Mouse (Mus musculus) kidney, postnatal 0 days (tissue): Measurements from ENCODE around the gene Adgrf5. TPM values are rescaled to one million over a fixed set of nuclear protein-coding genes. Genes with fewer than 3 reads are reported as not detected.

Source experiments
- ATAC-seq: fragments of 200-750 bp; cut with Nextera tagmentation; replicated peaks from 2 replicates; pipeline ENCODE4 v1.8.0; 2017; ENCODE audit warnings: low read depth, moderate number of reproducible peaks, moderate TSS enrichment, moderate library complexity; ENCODE audit not compliant: low FRiP score
- DNase-seq: peaks from one replicate; pipeline ENCODE4 v3.0.0-alpha.2; 2016; ENCODE audit warnings: low spot score
- H3K27ac ChIP-seq: fragments of 300-500 bp; sonication (generic); 2 replicates; pipeline ENCODE4 v1.5.1; 2014; ENCODE audit warnings: mild to moderate bottlenecking
- H3K27me3 ChIP-seq: fragments of 300-500 bp; sonication (generic); 2 replicates; pipeline ENCODE4 v1.6.1; 2014; ENCODE audit warnings: low read length, mixed read lengths; ENCODE audit not compliant: insufficient read depth
- H3K36me3 ChIP-seq: fragments of 300-500 bp; sonication (generic); 2 replicates; pipeline ENCODE4 v1.6.1; 2014; ENCODE audit warnings: low read length, mixed read lengths; ENCODE audit not compliant: insufficient read depth
- H3K4me1 ChIP-seq: fragments of 300-500 bp; sonication (generic); replicated peaks from 2 replicates; pipeline ENCODE4 v1.6.1; 2014; ENCODE audit warnings: antibody characterized with exemption, low read length, mixed read lengths; ENCODE audit not compliant: insufficient read depth
- H3K4me2 ChIP-seq: fragments of 300-500 bp; sonication (generic); 2 replicates; pipeline ENCODE4 v1.6.1; 2014; ENCODE audit warnings: mild to moderate bottlenecking, low read length, moderate library complexity, mixed read lengths
- H3K4me3 ChIP-seq: fragments of 300-500 bp; sonication (generic); replicated peaks from 2 replicates; pipeline ENCODE4 v1.5.1; 2014; ENCODE audit warnings: low read depth, low read length
- H3K9ac ChIP-seq: fragments of 300-500 bp; sonication (generic); 2 replicates; pipeline ENCODE4 v1.6.1; 2014; ENCODE audit warnings: low read depth, low read length
- H3K9me3 ChIP-seq: fragments of 300-500 bp; sonication (generic); replicated peaks from 2 replicates; pipeline ENCODE4 v1.6.1; 2016; ENCODE audit warnings: low read length, inconsistent platforms, mixed read lengths
- CTCF ChIP-seq: IDR thresholded peaks from 2 replicates; pipeline ENCODE4 v1.5.1; 2016; ENCODE audit warnings: antibody characterized with exemption, low read depth, mild to moderate bottlenecking, moderate library complexity
- WGBS: fragments of 180-500 bp; shearing (Covaris S2); extraction: QIAGEN DNeasy Blood & Tissue Kit; methylation state at CpG from one replicate; pipeline ENCODE4 v1.1.7; 2014; 5-methylcytosine and 5-hydroxymethylcytosine counted together
- polyA plus RNA-seq: library from polyadenylated mRNA; unstranded; fragments of >200 nt; fragmentation: Nextera tagmentation; extraction: Ambion mirVana; gene quantifications from 2 replicates; pipeline ENCODE4 v1.2.1, GENCODE M21; 2015

The Adgrf5 gene
- 15.4 and 17.3 TPM in 2 replicates for polyA plus RNA-seq

GRCm38 (mm10) chr17:43359826-43360619, at the start of gene Adgrf5:
Gene Adgrf5 (plus strand): TSS chr17:43360451.
- no peaks in the 10 kb centered on the region for H3K36me3 ChIP-seq
- H3K9me3 ChIP-seq = no peaks in the 10 kb centered on the region
- WGBS = 15% methylated on average over 16 of the region's 16 CpGs
- peak within 1 kb of the TSS; percentile 53 for H3K9ac ChIP-seq
- H3K27ac ChIP-seq = peak within 1 kb of the TSS; percentile 62
- no peak for TF ChIP-seq CTCF
- ATAC-seq (no peak), DNase-seq (peak; percentile 82)
- H3K27me3 ChIP-seq = no peaks in the 10 kb centered on the region
- peaks cover 12% of the 10 kb centered on the region; the same call in 1 of the 2 replicates for H3K4me1 ChIP-seq
- H3K4me3 ChIP-seq = peak within 1 kb of the TSS; percentile 36
- H3K4me2 ChIP-seq = peak within 1 kb of the TSS; percentile 56

GRCm38 (mm10) chr17:43325986-43326671, 34.1 kb upstream of the Adgrf5 start:
- no peak overlapping the region for H3K27ac ChIP-seq
- DNase-seq (peak; percentile 44), ATAC-seq (peak; percentile 90)
- no peaks in the 10 kb centered on the region for H3K9me3 ChIP-seq
- TF ChIP-seq CTCF = no peak
- no peak overlapping the region for H3K9ac ChIP-seq
- no peaks in the 10 kb centered on the region for H3K27me3 ChIP-seq
- WGBS = 34% methylated on average over 7 of the region's 7 CpGs
- no peaks in the 10 kb centered on the region for H3K36me3 ChIP-seq
- H3K4me2 ChIP-seq = no peak overlapping the region
- H3K4me1 ChIP-seq = 0 out of 2 replicates have a peak, but pooled peaks cover 7% of the 10 kb centered on the region
- H3K4me3 ChIP-seq = no peak overlapping the region

GRCm38 (mm10) chr17:43326726-43327700, 33.2 kb upstream of the Adgrf5 start:
- Histone ChIP-seq H3K27me3 (no peaks in the 10 kb centered on the region), H3K4me1 (0 out of 2 replicates have a peak, but pooled peaks cover 7% of the 10 kb centered on the region), H3K27ac (peak overlapping the region; percentile 52), H3K4me3 (no peak overlapping the region; the same call in 1 of the 2 replicates), H3K9me3 (no peaks in the 10 kb centered on the region), H3K4me2 (peak overlapping the region; percentile 58), H3K36me3 (no peaks in the 10 kb centered on the region), H3K9ac (0 out of 2 replicates have a peak overlapping the region, but pooled peaks have one; percentile 32)
- peak; percentile 81 for ATAC-seq
- TF ChIP-seq CTCF = peak; percentile 80
- 19% methylated on average over 28 of the region's 29 CpGs for WGBS
- peak; percentile 97 for DNase-seq

GRCm38 (mm10) chr17:43327810-43328209, 32.4 kb upstream of the Adgrf5 start:
- no peaks in the 10 kb centered on the region for H3K36me3 ChIP-seq
- no peak for TF ChIP-seq CTCF
- no peak overlapping the region for H3K4me3 ChIP-seq
- no peak overlapping the region for H3K27ac ChIP-seq
- H3K4me2 ChIP-seq = no peak overlapping the region
- no peak for DNase-seq
- no peak for ATAC-seq
- 67% methylated on average over 6 of the region's 6 CpGs for WGBS
- H3K4me1 ChIP-seq = peaks cover 12% of the 10 kb centered on the region; the same call in 1 of the 2 replicates
- H3K9me3 ChIP-seq = no peaks in the 10 kb centered on the region
- H3K27me3 ChIP-seq = no peaks in the 10 kb centered on the region
- no peak overlapping the region for H3K9ac ChIP-seq

GRCm38 (mm10) chr17:43329216-43329615, 31.0 kb upstream of the Adgrf5 start:
- no peak for ATAC-seq
- DNase-seq = no peak
- WGBS = 88% methylated on average over 4 of the region's 4 CpGs

More at GRCm38 (mm10) chr17:43329216-43329615, 31.0 kb upstream of the Adgrf5 start:
- no peak overlapping the region for H3K27ac ChIP-seq
- no peak overlapping the region for H3K4me3 ChIP-seq
- no peak overlapping the region for H3K4me2 ChIP-seq
- H3K4me1 ChIP-seq = peaks cover 12% of the 10 kb centered on the region; the same call in 1 of the 2 replicates
- H3K9ac ChIP-seq = no peak overlapping the region
- H3K27me3 ChIP-seq = no peaks in the 10 kb centered on the region
- no peaks in the 10 kb centered on the region for H3K9me3 ChIP-seq
- no peaks in the 10 kb centered on the region for H3K36me3 ChIP-seq
- TF ChIP-seq CTCF = no peak
